Mouse (Mus musculus): ENCODE results near the gene Lpcat2.
"Not testable (repeated sequence)": the region's sequence is repeated elsewhere in the genome, so short reads cannot be mapped to it uniquely, and the experiment has no call there.

Gene Lpcat2

GRCm38 (mm10) chr8:92854673-92855072 is 466 bp upstream of the Lpcat2 start:
- DNase-seq, result no peak

DNA sequence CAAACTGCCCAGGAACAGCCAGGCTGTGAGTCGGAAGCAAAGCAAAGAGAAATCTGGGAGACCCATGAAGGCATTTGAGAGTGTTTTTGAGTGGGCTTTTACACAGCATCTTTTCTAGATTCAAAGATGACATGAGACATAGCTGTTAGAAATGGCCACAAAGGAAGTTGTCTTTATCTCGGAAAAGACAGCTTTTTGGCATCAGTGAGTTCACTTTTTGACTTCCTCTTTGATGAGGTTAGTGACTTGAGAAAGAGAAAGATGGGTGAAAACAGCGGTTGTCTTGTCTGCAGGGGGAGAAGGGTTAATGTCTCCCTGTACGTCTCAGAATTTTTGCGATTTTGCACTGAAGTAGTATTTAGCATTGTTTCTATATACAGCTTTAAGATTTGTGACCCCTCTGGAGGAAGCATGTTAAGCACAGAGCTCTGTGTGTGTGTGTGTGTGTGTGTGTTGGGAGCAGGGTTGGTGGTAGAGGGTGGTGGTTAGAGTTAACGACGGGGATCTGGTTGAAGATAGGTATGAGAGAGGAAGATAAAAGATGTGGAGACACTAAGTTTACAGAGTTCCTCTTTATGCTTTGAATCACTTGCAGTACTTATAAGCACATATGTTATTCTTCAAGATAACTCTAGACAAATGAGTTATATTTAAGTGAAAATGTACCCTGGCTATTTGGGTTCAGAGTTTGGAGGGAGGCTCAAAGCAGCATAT is 1.3 kb downstream of the Lpcat2 start:
- DNase-seq, result no peak

DNA sequence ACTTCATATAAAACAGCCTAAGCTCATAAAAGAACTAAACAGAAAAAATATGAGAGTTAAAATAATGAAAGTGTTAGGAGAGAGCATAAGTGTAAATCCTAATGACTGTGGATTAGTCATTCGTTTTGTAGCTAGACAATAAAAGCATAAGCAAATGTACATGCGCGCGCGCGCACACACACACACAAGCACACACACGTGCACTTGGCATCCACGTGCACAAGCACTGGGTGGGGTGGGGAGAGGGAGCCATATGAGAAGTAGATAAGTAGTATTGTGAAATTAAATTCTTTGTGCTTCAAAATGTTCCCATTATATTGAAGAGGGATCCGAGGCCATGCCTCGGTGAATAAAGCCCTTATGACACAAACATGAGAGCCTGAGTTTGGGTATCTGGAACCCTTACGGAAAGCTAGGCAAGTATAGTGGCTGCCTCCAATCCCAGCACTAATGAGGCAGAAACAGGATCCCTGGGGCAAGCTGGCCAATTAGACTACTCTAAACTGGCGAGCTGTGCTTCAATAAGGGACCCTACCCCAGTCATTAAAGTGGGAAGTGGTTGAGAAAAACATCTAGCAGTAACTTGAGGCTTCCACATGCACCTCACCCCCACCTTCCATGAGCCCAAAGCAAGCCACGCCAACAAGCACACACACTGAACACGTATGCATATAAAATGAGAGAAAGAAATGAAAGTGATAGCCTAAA is 3.5 kb downstream of the Lpcat2 start:
- no peak for DNase-seq

DNA sequence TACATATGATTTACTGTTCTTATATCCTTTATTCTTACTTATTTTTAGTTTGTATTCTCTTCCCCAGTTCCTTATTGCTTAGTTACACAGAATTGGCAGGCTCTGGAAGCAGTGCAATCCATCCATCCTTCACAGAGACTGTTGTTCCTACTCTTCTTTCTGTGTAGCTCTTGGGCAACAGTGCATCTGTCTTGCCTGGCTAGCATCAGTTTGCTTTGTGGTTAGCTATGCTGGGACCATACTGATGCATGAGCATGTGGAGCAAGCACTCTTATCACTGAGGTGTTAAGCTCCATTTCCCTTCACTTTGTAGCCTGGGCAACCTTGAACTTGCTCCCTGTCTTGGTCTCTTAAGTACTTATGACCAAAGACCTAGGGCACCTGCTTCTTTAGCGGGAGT is 6.8 kb downstream of the Lpcat2 start:
- DNase-seq, result no peak

DNA sequence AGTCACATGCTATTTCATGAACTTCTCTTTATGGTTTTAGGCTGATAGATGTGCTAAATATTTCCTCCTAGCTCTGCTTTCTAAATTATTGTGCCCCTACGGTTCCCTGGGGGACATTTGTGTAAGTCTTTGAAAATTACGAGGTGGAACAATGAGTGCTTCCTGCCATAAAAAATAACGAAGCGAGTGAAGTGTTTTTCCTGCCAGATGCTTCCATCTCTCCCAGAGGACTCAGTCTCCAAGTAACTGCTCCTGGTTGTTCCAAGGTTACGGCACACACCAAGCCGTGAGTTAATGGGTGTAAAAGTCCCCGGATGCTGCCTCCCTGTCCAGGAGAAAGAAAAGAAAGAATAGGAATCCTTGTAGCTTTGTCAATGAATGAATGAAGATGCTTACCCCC is 15.1 kb downstream of the Lpcat2 start:
- no peak for DNase-seq

- DNase-seq, result no peak
Observed at GRCm38 (mm10) chr8:92872063-92872759, 17.1 kb downstream of the Lpcat2 start.

- no peak for DNase-seq
Observed at GRCm38 (mm10) chr8:92875795-92876194, 20.7 kb downstream of the Lpcat2 start.

DNA sequence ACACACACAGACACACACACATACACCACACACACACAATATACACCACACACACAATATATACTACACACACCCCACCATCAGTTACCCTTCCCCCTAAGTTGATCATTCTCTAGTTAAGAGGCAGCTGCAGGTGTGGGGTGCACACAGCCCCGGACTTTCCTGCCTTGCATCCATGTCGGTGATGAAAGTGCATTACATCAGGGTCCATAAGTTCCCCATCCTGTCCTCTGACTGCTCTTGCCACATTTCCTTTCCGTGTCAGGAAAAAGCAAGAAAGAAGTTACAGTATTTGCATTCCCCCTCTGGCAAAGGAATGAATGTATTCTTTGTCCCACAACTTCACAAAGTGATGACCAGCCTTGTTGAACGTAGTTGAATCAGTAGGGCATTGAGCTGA is 26.1 kb downstream of the Lpcat2 start:
- DNase-seq, result no peak

DNA sequence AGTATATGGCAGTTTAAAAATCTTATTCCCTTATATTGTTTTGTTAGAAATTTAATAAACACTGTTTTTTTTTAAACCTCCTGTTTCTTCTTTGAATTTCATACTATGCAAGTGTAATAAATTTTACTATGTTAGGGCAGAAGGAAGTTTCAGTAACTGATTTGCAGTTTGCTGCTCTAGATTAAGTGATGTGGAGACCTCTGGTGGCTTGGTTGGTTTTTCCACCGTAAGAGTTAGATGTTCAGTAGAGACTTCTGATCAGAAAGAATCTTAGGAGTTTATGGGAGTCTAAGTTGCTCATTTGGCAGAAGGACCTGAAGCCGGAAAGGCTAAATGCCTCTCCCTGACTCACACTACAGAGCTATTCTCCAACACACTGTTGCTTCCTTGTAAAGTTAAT is 28.6 kb downstream of the Lpcat2 start:
- peak; percentile 19 to 30 for DNase-seq

- not testable (repeated sequence) for DNase-seq
Observed at GRCm38 (mm10) chr8:92892216-92892615, 37.1 kb downstream of the Lpcat2 start.

- no peak for DNase-seq
Observed at GRCm38 (mm10) chr8:92893870-92894269, 38.7 kb downstream of the Lpcat2 start.

DNA sequence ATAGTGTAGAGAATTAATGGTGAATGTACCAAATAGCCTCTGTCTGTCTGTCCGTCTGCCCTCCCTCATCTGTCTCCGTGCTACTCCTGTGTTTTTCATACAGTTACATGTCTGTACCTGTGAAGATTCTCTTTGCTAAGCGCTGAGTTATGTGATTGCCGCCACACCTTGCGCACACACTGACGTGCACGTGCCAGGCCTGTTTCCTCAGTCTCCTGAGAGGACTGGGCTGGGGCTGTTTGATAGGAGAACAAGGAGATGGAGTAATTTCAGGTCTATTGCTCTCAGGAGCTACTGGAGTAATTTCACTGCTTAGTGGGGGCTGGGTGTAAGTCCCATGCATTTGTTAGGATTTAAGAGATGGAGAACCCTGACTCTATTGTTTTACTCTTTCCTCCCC is 39.9 kb downstream of the Lpcat2 start:
- DNase-seq, result no peak

DNA sequence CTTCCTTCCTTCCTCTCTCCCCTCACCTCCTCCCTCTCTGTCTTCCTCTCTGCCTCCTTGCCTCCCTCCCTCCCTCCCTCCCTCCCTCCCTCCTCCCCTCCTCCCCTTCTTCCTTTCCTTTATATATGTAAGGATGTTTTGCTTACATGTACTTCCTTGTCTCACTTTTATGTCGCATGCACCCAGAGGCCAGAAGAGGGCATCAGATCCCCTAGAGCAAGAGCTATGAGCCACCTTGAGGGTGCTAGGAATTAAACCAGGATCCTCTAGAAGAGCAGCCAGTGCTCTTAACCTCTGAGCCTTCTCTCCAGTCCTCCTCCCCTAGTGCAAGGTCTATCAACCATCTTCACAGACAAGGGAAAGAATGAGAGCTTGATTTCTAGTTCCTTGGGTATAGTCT is 40.9 kb downstream of the Lpcat2 start:
- DNase-seq, result no peak

GRCm38 (mm10) chr8:92896611-92897010 is 41.5 kb downstream of the Lpcat2 start:
- no peak for DNase-seq

- DNase-seq, result no peak
Observed at GRCm38 (mm10) chr8:92897794-92898193, 42.7 kb downstream of the Lpcat2 start.

GRCm38 (mm10) chr8:92899590-92899989 is 44.5 kb downstream of the Lpcat2 start:
- DNase-seq, result no peak

DNA sequence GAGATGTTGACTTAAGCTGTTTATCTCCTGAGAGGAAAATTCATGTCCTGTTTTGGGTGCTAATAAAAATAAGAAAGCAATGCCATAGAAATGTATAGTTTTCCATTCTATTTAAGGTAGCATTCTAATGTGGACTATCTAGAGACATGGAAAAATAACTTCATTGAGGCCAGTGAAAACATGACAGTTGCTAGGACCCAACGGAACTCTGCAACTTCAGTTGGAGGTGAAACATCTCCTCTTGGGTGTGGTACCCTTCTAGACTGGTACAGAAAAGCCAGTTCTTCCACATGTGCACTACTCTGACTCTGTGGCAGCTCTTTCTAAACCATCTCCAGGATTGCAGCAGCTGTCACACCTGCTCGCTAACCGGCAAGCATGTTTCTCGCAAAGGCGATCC is 46.0 kb downstream of the Lpcat2 start, which contains the start of gene Capns2:
Gene Capns2, plus strand, starts transcription at position 301 of the 400 bp plus-strand sequence.
- no peak for DNase-seq

DNA sequence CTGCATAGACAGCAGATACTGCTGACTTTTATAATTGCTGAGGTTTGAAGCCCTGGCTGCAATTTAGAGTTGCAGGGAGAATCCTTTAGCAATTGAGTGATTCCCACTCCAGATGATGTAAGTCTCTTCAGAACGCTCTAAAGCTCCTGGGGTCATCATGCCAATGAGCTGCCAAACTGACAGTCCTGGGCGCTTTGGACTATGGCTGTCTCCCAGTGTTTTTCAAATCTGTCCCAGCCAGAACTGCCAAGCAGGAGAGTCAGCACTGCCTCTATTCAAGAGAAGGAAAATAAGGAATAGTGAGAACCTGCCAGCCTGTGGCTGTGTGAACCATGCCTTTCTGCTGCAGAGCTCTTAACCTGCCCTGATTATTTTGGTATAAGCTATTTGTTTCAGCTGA is 47.8 kb downstream of the Lpcat2 start:
- peak; percentile 27 to 57 for DNase-seq

- DNase-seq, result peak; percentile 57 to 74
Observed at GRCm38 (mm10) chr8:92903488-92904135, 48.5 kb downstream of the Lpcat2 start.

DNA sequence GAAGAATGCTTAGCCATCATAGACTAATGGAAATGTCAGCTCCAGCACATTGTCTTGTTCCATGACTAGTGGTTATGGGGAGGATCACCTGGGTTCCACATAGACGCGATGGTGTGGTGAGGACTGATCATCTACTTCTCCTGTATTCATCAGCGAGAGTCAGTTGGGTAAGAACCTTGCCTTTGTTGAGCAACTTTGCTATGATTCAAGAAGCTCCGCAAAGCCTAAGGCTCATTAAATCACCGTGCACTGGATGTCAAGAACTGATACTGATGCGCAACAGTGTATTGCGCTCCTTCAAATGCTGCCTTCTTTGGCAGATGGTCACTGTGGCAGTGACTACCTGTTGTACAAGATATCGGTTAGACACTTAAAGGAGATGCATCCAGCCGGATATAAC is 51.4 kb downstream of the Lpcat2 start:
- no peak for DNase-seq

GRCm38 (mm10) chr8:92908448-92908847 is 53.3 kb downstream of the Lpcat2 start:
- DNase-seq, result no peak

GRCm38 (mm10) chr8:92911477-92911876 is 56.3 kb downstream of the Lpcat2 start:
- DNase-seq, result no peak

- DNase-seq, result no peak
Observed at GRCm38 (mm10) chr8:92913396-92913795, 58.3 kb downstream of the Lpcat2 start.

All from cerebellum, postnatal 10 days (tissue).